Mouse (Mus musculus): Measurements from ENCODE around the gene Krtcap2.

The Krtcap2 gene

DNA sequence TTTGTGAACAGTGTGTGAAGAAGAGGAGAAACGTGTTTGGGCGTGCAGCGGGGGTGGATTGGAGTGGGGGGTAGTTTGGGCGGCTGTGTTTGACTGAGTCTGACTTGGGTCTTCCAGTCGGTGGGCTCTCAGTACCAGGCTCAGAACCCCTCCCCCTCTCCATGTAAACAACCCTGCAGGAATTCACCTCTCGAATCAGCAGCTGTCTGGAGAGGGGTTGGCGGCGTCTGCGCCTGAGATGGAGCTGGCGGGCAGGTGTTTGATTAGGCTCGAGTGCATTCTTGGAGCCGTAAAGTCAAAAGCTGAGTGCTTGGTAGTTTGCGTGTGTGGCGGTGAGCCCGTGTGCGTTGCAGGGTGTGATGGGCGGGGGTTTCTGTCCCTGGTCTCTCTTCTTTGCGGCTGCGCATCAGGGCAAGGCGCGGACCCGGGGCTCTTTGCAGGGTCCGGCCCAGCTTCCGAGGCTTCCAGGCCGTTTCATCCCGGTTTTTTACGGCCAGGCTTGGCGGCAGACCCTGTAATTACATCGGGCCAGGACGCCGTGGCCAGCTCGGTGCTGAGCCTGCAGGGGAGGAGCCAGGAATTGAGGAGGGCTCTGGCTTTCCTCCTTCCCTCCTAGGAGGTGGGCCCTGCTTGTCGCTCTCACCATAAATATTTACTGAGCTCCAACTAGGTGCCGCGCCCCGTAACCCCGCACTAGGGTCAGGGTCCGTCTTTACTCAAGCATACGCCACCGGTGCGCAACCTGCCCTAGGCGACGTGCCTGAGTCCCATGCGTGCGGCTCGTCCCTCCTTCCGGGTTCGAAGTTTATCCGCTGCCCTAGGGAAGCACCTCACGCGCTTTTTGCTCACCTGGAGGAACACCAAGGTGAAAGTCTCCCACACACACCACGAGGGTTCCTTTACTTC is 35.1 kb downstream of the Krtcap2 start, which contains the start of gene Efna1:
Efna1 (minus strand) TSS at position 537 of the 906 bp plus-strand sequence.
- peak; percentile 72 for DNase-seq (ENCODE audit: low read depth, low spot score)

DNA sequence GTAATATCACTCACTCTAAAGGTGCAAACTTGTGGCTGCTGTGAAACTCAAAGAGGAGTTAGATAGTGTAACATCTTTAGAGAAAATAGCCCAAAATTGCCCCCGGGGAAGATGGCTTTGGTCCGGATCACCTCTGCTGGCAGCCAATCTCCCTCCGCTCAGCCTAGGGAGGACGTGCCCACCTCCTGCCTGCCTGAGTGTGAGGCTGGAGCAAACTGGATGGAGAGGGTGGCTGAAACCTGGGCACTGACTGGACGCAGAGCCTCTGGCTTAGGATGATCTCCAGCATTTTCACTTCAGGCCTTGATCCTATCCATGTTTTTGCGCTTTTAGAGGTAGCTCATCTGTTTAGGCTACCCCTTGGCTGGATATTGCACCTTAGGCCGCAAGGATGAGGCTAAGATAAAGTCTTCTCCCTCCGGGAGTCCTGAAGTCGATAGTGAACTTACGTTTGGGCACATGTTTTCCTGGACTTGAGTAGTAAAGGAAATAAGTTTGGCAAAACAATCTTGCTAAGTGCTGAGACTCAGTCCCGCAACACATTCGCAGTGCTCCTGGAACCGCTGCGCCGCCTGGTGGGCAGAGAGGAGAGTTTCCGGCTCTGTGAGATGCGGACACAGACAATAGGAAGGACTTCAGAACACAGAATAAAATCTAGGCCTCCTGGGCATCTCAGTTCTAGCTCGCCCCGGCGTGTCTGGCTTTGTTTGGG is 36.0 kb downstream of the Krtcap2 start:
- DNase-seq (ENCODE audit: low read depth, low spot score), result peak; percentile 87

DNA sequence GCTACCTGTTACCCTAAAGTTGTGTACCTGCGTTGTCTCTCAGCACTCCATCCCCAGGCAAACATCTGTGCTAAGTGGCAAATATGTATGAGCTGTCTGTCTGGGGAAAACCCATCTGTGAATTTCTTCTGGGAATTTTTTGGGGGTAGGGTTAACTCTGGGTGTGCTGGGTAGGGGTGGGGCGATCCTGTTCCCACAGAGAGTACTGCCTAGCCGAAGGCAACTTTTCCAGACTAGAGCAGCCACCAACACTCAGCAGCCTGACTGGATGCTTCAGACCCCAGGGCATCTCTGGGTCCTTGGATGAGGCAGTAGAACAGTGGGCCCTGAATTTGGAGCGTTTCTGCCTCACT is 36.5 kb downstream of the Krtcap2 start:
- no peak for DNase-seq (ENCODE audit: low read depth, low spot score)

DNA sequence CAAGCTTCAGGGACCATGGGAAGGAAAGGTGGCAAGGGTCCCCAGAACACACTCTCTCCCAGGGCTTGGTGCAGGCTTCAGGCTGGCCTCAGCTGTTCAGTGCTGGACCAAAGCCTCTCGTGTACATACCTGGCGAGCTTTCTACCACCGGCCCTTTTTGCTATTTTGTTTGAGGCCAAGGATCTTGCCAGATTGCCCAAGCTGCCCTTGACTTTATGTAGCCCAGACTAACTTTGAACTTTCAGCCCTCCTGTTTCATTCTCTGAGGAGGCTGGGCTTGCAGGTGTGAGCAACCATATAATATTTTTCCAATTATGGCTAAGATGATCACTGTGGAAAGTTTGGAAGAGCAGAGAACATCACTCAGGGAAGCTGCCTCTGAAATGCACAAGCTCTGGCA is 38.5 kb downstream of the Krtcap2 start:
- no peak for DNase-seq (ENCODE audit: low read depth, low spot score)

DNA sequence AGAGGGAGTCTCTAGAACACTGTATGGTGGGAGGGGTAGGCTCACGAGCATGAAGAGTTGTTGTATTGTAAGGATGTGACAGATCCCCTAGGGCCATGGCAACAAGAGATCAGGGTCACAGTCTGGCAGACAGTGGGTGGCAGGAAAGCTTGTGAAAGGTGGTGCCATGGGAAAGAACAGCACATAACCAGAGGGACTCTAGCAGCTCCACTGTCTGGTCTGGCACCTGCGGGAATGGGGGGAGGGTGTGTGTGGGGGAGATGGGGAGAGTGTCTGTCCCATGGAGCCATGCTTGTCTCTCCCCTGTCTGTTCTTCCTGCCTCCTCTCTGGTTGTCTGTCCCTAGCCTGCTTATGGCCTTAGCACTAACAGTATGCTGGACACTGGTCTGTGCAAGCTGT is 39.8 kb downstream of the Krtcap2 start:
- no peak for DNase-seq (ENCODE audit: low read depth, low spot score)

DNA sequence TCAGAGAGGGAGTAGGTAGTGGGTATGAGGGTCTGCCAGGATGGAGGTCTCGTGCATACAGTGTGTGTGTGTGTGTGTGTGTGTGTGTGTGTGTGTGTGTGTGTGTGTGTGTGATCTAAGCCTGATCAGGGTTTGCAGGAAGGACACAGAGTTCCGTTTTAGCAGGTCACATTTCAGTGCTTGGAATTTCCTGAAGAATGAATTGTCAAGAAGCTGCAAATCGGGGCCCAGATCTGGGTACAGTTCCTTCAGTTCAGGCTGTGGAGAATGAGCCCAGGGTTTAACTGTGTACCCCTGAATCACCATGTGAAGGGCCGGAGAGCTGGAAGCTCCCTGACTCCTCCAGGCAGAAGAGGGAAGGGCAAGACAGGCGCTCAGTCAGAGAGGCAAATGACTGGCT is 41.5 kb downstream of the Krtcap2 start:
- no peak for DNase-seq (ENCODE audit: low read depth, low spot score)

DNA sequence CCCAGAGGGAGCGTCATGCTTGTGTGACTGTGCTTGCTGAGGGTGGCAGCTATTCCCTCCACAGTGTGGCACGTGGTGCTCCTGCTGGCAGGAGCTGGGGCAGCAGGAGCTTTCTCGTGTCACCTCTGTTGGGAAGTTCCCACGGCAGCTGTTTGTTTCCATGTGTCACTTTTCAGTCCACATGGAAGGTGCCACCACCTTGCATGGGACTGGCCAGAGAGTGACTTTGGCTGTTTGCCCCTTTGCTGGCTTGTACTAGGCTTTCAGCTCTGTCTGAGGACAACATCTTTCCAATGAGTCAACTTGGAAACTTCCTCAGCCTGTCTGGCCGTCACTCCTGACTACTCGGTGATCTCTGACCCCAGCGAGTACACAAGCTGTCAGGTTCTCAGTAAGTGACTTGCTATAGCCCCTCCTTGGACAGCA is 42.8 kb downstream of the Krtcap2 start:
- DNase-seq (ENCODE audit: low read depth, low spot score), result no peak

DNA sequence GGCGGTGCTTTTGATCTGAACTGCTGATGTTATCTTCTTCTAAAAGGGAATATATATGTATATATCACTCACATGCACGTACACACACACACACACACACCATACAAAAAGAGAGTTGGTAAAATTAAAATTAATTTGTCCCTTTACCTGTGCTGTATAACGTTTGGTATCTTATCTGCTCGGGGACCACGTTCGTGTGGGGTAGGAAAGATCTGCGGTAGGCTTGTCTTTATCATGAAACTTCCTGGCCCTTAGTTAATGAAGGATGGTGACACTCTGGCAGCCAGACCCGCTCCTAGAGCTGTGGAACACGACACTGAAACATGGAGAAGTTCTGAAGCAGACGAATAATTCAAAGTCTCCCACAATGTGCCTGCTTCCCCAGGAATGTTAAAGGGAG is 46.1 kb downstream of the Krtcap2 start:
- DNase-seq (ENCODE audit: low read depth, low spot score), result no peak

DNA sequence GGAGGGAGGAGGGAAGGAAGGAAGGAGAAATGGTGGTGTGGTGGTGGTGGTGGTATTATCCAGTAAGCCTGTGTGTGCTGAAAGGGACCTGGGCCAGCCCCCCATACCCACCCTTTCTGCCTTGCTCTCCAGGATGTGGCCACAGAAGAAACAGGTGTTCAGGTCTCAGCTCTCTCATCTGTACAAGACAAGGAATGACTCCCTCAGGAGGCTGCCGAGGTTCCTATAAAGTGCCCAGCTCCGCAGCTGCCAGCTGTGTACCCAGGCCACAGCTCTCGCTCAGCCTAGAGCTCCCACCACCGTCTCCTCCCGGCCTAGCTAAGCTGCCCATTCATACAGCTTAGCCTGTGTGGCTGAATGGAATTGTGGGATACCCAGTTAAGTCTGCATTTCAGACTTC is 46.5 kb downstream of the Krtcap2 start:
- DNase-seq (ENCODE audit: low read depth, low spot score), result no peak

DNA sequence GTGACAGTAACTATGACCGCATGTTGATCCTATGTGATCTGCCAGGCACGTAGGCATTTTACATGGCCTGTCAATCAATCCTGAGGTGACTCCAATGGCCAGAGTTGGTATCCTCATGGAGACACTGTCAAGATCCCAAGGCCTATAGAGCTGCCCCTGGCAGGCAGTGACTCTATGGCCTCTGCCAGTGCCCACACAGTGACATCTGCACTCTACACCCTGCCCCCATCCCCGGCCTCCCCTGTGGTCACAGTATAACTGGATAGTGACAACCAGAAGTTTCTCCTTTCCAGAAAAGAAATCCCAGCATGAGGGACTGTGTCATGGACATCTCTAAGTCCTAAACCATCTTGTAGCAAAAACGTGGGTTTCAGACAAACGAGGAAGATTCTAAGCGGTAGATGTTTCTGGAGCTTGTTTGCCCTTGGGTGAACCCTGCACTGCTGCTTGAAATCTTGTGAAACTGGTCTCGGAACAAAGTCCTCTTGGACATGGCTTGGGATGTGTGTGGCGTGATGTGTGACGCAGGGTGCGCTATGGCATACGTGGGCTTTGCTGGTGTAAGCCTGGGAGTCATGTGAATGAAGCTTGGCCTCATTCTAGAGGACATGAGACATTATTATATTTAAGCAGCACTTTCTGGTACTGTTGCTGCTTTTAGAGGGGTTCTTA is 47.6 kb downstream of the Krtcap2 start:
- DNase-seq (ENCODE audit: low read depth, low spot score), result no peak

DNA sequence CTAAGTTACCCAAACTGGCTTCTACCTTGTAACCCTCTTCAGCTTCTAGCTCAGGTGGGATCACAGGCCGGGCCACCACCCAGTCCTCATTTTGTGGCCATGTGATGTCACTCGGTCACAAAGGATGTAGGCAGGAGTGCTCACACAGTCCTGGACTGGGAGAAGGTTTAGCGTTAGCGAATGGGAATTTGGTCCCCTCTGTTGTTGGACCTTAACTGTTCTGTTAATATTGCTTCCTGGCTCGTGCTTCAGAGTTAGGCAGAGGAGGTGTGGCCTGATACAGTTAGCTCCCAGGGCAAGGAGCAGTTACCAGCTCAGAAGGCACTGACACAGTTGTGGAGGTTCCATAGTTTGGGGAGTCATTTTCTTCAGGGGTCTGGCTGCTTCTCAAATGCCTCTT is 48.4 kb downstream of the Krtcap2 start:
- no peak for DNase-seq (ENCODE audit: low read depth, low spot score)

DNA sequence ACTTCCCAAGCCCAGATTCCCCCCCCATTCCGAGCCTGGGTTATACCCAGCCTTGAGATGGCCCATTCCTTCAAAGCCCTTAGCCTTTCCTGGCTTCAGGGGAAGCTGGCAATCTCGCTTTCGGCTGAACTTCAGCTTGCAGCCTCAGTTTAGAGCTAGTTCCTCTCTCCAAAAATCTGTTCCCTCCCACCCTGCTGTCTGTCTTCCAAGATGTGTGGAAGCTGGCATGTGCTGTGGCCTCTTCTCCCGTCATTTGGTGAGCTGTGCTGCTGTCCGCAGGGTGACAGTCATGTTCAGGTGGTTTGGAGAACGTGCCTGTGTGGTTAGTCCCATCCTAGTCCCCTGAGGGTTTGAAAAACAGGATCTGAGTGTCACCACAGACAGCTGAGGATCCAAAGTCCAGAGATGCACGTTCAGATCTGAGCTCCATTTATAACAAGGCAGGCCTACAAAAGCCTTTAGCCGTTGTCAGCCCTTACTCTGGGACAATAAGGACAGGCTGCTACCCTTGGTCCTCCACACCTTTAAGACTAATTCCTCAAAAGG is 50.0 kb downstream of the Krtcap2 start:
- DNase-seq (ENCODE audit: low read depth, low spot score), result no peak

DNA sequence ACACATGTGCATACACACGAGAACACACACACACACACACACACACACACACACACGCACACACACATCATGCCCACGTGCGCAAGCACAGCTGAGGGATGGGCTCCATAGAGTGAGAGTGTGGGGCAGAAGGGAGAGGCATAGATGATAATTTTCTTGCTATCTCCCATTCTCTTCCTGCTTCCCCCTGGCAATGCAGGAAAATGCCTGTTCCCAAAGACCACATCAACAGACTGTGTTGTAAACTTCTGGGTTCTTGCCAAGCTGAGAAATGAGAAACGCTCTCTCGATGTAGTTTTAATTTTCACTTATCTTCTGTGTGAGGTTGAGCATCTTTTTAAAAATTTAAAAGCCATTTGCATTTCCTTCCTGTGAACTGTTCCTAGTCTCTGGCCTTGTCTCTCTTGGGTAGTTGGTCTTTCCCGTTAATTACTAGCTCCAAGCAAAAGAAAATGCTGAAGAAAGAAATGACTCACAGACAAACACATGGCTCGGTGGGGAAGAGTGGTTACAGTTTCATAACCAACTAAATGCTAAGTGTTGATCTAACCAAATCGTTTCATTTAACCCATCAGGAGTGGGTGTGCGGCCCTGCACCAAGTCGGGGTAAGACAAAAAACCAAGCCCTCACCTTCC is 51.1 kb downstream of the Krtcap2 start:
- no peak for DNase-seq (ENCODE audit: low read depth, low spot score)

DNA sequence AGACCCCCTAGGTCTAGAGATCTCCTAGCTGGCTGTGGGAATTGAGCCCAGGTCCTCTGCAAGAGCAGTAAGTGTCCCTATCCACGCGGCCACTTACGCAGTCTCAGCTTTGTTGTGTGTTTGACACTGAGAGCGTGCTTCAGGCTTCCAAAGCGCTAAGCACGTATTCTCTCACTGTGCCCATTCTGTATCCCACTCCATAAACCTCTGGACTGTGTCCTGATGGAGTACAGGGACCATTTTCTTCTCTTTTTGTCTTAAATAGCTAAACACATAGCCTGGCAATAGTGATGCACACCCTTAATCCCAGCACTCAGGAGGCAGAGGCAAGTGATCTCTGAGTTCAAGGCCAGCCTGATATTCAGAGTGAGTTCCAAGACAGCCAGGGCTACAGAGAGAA is 53.1 kb downstream of the Krtcap2 start:
- DNase-seq (ENCODE audit: low read depth, low spot score), result no peak

DNA sequence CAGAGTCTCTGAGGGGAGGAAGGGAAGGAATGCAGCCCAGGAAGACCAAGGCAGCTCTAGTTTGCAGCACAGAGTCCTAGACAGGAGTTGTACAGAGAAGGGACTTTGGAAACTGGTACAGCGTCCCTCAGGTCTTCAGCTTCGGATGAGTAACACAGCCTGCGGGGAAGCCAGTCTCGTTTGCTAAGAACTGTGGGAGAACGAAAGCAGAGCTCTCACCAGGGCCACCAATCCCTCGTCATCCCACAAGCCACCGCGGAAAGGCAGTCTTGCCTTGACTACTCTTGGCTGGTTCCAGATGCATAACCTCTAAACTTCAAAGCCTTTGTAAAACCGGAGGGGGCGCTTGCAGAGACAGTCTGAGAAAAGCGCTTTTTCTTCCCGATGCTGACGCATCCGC is 53.7 kb downstream of the Krtcap2 start:
- DNase-seq (ENCODE audit: low read depth, low spot score), result no peak
